Mouse (Mus musculus): Measurements from ENCODE around the gene Gm20741.

GRCm38 (mm10) chr16:88820066-88820465, 8.0 kb upstream of the Gm20741 start, which contains the start of gene Krtap15:
- TF ChIP-seq POLR2A (IDR thresholded peaks at IDR 0.05; ENCODE audit: control insufficient read depth, extremely low read depth, insufficient read depth, low read length, poor library complexity) = no peak
- no peak for TF ChIP-seq CTCF (IDR thresholded peaks at IDR 0.05; ENCODE audit: borderline replicate concordance, control insufficient read depth, extremely low read depth, insufficient read depth, low read length, poor library complexity)
